Mouse (Mus musculus) lung, postnatal 0 days (tissue): Measurements from ENCODE around the gene Asb13. TPM values are rescaled to one million over a fixed set of nuclear protein-coding genes. Genes with fewer than 3 reads are reported as not detected.

Source experiments
- ATAC-seq: fragments of 200-750 bp; cut with Nextera tagmentation; 2 replicates; pipeline ENCODE4 v1.8.0; 2017; ENCODE audit warnings: moderate library complexity
- DNase-seq: peaks from one replicate; pipeline ENCODE4 v3.0.0-alpha.2; 2016; ENCODE audit warnings: low spot score
- H3K27ac ChIP-seq: fragments of 300-500 bp; sonication (generic); 2 replicates; pipeline ENCODE4 v1.5.1; 2014; ENCODE audit warnings: antibody characterized with exemption, mild to moderate bottlenecking, low read length, mixed read lengths
- H3K27me3 ChIP-seq: fragments of 300-500 bp; sonication (generic); replicated peaks from 2 replicates; pipeline ENCODE4 v1.6.1; 2014; ENCODE audit warnings: low read length, mixed read lengths; ENCODE audit not compliant: insufficient read depth
- H3K36me3 ChIP-seq: fragments of 300-500 bp; sonication (generic); 2 replicates; pipeline ENCODE4 v1.6.1; 2014; ENCODE audit warnings: low read length, mixed read lengths; ENCODE audit not compliant: insufficient read depth
- H3K4me1 ChIP-seq: fragments of 300-500 bp; sonication (generic); 2 replicates; pipeline ENCODE4 v1.6.1; 2014; ENCODE audit warnings: antibody characterized with exemption, low read depth, low read length, mixed read lengths; ENCODE audit not compliant: insufficient read depth
- H3K4me2 ChIP-seq: fragments of 300-500 bp; sonication (generic); replicated peaks from 2 replicates; pipeline ENCODE4 v1.6.1; 2014; ENCODE audit warnings: low read depth, mild to moderate bottlenecking, low read length, moderate library complexity, mixed read lengths
- H3K4me3 ChIP-seq: fragments of 300-500 bp; sonication (generic); 2 replicates; pipeline ENCODE4 v1.5.1; 2014; ENCODE audit warnings: low read depth, low read length
- H3K9ac ChIP-seq: fragments of 300-500 bp; sonication (generic); replicated peaks from 2 replicates; pipeline ENCODE4 v1.6.1; 2014; ENCODE audit warnings: low read depth, mild to moderate bottlenecking
- H3K9me3 ChIP-seq: fragments of 300-500 bp; sonication (generic); 2 replicates; pipeline ENCODE4 v1.6.1; 2016; ENCODE audit warnings: low read length, mixed read lengths
- CTCF ChIP-seq: IDR thresholded peaks from 2 replicates; pipeline ENCODE4 v1.5.1; 2016; ENCODE audit warnings: antibody characterized with exemption, mild to moderate bottlenecking
- EP300 ChIP-seq: IDR thresholded peaks from 2 replicates; pipeline ENCODE4 v1.6.1; 2016; ENCODE audit warnings: antibody characterized with exemption, mild to moderate bottlenecking, control low read depth
- WGBS: fragments of 180-500 bp; shearing (Covaris S2); extraction: QIAGEN DNeasy Blood & Tissue Kit; methylation state at CpG from one replicate; pipeline ENCODE4 v1.1.7; 2014; 5-methylcytosine and 5-hydroxymethylcytosine counted together
- polyA plus RNA-seq: library from polyadenylated mRNA; unstranded; fragments of >200 nt; fragmentation: Nextera tagmentation; extraction: Ambion mirVana; gene quantifications from 2 replicates; pipeline ENCODE4 v1.2.1, GENCODE M21; 2015

Gene Asb13
- polyA plus RNA-seq, 1 experiment from 2014 or later, result 7.1 TPM

DNA sequence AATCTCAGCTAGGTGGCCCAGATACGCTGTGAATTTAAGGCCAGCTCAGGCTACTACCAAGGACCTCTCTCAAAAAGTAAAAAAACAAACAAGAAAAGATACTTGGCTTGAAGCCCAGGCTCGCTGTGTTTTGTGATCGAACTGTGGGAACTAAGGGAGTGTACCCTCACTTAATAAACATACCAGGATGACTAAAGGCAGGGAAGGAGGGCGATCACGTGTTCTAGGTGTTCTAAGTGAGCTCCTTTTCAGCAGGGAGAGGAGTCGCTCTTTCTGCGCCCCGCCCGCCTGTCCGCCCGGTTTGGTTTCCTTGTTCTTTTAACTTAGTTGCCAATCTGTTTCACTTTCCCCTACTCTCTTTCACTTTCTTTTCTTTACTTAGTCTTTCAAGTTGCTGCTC is 3.0 kb downstream of the Asb13 start:
- H3K4me3 ChIP-seq, result peak overlapping the region; percentile 11
- no peak overlapping the region for H3K9ac ChIP-seq
- no peaks in the 10 kb centered on the region for H3K36me3 ChIP-seq
- TF ChIP-seq EP300 (peak; percentile 41; the same call in 1 of the 2 replicates), CTCF (no peak)
- ATAC-seq (peak; percentile 81), DNase-seq (peak; percentile 89)
- H3K4me1 ChIP-seq, result no peaks in the 10 kb centered on the region
- peak overlapping the region; percentile 48 for H3K27ac ChIP-seq
- no peaks in the 10 kb centered on the region for H3K9me3 ChIP-seq
- no peaks in the 10 kb centered on the region for H3K27me3 ChIP-seq
- 24% methylated on average over 11 of the region's 11 CpGs for WGBS
- peak overlapping the region; percentile 36 for H3K4me2 ChIP-seq

DNA sequence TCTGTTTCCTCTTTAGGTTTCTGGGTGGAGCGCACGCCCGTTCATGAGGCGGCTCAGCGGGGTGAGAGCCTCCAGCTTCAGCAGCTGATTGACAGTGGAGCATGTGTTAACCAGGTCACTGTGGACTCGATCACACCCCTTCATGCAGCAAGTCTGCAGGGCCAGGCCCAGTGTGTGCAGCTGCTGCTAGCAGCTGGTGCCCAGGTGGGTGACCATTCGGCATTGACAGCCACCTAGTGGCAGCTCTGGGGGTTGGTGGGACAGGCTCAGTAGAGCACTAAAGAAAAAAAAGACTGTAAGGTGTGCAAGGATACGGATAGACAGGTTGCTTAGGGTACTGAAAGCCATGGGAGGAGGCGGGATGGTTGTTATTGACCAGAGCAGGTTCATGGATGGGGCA is 8.2 kb downstream of the Asb13 start:
- DNase-seq (peak; percentile 45), ATAC-seq (peak; percentile 61)
- H3K27ac ChIP-seq, result no peak overlapping the region
- no peaks in the 10 kb centered on the region for H3K27me3 ChIP-seq
- H3K4me1 ChIP-seq, result 0 out of 2 replicates have a peak, but pooled peaks cover 3% of the 10 kb centered on the region
- H3K4me2 ChIP-seq, result no peak overlapping the region
- 76% methylated on average over 9 of the region's 9 CpGs for WGBS
- no peaks in the 10 kb centered on the region for H3K9me3 ChIP-seq
- H3K9ac ChIP-seq, result no peak overlapping the region
- TF ChIP-seq CTCF (peak; percentile 74), EP300 (no peak)
- H3K4me3 ChIP-seq, result no peak overlapping the region
- H3K36me3 ChIP-seq, result no peaks in the 10 kb centered on the region

DNA sequence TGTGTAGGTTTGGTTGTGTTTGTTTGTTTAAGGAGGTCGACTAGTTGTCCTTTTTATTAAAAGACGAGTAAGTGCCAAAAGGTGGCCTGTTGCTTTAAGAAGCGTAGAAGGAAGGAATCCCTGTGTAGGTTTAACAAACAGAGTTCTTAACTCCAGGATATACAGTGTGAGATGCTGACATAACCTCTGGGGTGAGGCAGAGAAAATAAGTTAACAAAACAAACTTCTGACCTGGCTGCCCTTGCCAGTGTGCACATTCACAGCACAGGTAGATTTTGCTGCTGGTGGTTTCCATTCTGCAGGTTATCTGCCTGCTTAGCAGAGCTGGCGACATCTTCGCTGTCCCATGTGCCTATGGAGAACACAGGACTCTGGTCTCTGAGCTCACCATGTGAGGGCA is 8.7 kb downstream of the Asb13 start:
- H3K4me1 ChIP-seq, result 0 out of 2 replicates have a peak, but pooled peaks cover 3% of the 10 kb centered on the region
- WGBS, result 73% methylated on average over 5 of the region's 5 CpGs
- no peaks in the 10 kb centered on the region for H3K27me3 ChIP-seq
- ATAC-seq (no peak), DNase-seq (no peak)
- H3K36me3 ChIP-seq, result no peaks in the 10 kb centered on the region
- no peak overlapping the region for H3K27ac ChIP-seq
- no peak overlapping the region for H3K9ac ChIP-seq
- H3K4me2 ChIP-seq, result no peak overlapping the region
- H3K4me3 ChIP-seq, result no peak overlapping the region
- TF ChIP-seq EP300, result no peak
- no peak for TF ChIP-seq CTCF
- no peaks in the 10 kb centered on the region for H3K9me3 ChIP-seq

GRCm38 (mm10) chr13:3644871-3645270 is 11.0 kb downstream of the Asb13 start:
- peak; percentile 90 for ATAC-seq
- WGBS, result 74% methylated on average over 5 of the region's 5 CpGs
- H3K9ac ChIP-seq, result no peak overlapping the region
- peak overlapping the region; percentile 51; the same call in 1 of the 2 replicates for H3K27ac ChIP-seq
- H3K4me3 ChIP-seq, result no peak overlapping the region
- DNase-seq, result peak; percentile 86
- no peak for TF ChIP-seq CTCF
- TF ChIP-seq EP300, result peak; percentile 76
- no peaks in the 10 kb centered on the region for H3K27me3 ChIP-seq
- 0 out of 2 replicates have a peak, but pooled peaks cover 3% of the 10 kb centered on the region for H3K4me1 ChIP-seq
- H3K36me3 ChIP-seq, result peaks cover 6% of the 10 kb centered on the region; the same call in 1 of the 2 replicates
- no peak overlapping the region for H3K4me2 ChIP-seq
- H3K9me3 ChIP-seq, result no peaks in the 10 kb centered on the region

- Histone ChIP-seq H3K36me3 (peaks cover 6% of the 10 kb centered on the region; the same call in 1 of the 2 replicates), H3K4me3 (no peak overlapping the region), H3K27ac (peak overlapping the region; percentile 51; the same call in 1 of the 2 replicates), H3K4me1 (0 out of 2 replicates have a peak, but pooled peaks cover 3% of the 10 kb centered on the region), H3K9me3 (no peaks in the 10 kb centered on the region), H3K4me2 (no peak overlapping the region), H3K9ac (no peak overlapping the region), H3K27me3 (no peaks in the 10 kb centered on the region)
- ATAC-seq, result peak; percentile 37
- DNase-seq, result no peak
- WGBS, result 45% methylated on average over 3 of the region's 3 CpGs
- TF ChIP-seq EP300 (no peak), CTCF (no peak)
Measured at GRCm38 (mm10) chr13:3645919-3646318, 12.1 kb downstream of the Asb13 start.

- Histone ChIP-seq H3K4me1 (0 out of 2 replicates have a peak, but pooled peaks cover 3% of the 10 kb centered on the region), H3K9me3 (no peaks in the 10 kb centered on the region), H3K9ac (no peak overlapping the region), H3K27ac (no peak overlapping the region), H3K36me3 (peaks cover 6% of the 10 kb centered on the region; the same call in 1 of the 2 replicates), H3K27me3 (no peaks in the 10 kb centered on the region), H3K4me2 (no peak overlapping the region), H3K4me3 (no peak overlapping the region)
- DNase-seq, result no peak
- WGBS, result 63% methylated on average over 7 of the region's 7 CpGs
- no peak for ATAC-seq
- TF ChIP-seq EP300, result no peak
- TF ChIP-seq CTCF, result no peak
Measured at GRCm38 (mm10) chr13:3646566-3646965, 12.7 kb downstream of the Asb13 start.
